Mouse (Mus musculus): ENCODE data around the gene Plppr2.

Gene Plppr2

DNA sequence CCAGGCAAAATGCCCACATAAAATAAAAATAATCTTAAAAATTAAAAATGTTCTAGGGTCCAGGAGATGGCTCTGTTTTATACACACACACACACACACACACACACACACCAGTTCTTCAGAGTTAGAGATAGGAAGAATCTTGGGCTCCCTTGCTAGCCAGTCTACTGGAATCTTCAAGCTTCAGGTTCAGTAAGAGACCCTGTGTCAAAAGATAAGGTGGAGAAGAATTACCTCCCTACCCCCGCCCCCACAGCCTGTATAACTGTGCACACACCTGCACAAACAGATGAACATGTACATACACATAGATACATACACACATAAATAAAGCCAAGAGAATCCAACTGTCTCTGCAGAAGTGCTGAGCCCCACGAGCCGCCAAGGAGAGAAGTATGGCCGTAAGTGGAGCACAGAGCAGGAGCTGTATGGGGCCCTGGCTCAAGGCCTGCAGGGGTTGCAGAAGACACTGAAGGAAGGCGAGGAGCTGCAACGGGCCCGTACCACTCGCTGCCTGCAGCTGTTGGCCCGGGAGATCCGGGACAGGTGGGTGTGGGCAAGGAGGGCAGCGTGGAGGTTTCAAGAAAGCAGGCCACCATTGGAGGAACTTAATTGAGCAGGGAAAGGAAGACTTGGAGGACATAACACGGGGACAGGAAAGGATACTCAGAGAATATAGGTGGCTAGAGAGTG lies 4.2 kb upstream of the Plppr2 start:
- no peak for DNase-seq (ENCODE audit: low read depth)

DNA sequence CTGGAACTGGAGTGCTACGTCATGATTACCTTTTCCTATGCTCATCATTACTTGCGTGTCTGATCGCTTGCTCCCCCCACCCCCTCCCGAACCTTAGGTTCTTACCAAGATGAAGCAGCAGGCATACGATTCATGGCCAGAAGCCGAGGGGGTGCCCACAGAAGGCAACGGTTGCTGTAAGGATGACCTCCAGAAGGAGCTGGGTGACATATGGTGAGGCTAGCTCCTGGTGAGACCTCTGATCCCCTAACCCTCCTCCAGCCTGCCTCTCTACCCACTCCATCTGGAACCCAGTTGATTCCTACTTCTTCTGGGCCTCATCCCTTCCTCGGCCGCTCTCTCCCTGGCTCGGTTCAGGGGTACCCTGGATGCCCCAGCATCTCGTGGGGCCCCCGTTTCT lies 2.8 kb upstream of the Plppr2 start:
- DNase-seq (ENCODE audit: low read depth): no peak

DNA sequence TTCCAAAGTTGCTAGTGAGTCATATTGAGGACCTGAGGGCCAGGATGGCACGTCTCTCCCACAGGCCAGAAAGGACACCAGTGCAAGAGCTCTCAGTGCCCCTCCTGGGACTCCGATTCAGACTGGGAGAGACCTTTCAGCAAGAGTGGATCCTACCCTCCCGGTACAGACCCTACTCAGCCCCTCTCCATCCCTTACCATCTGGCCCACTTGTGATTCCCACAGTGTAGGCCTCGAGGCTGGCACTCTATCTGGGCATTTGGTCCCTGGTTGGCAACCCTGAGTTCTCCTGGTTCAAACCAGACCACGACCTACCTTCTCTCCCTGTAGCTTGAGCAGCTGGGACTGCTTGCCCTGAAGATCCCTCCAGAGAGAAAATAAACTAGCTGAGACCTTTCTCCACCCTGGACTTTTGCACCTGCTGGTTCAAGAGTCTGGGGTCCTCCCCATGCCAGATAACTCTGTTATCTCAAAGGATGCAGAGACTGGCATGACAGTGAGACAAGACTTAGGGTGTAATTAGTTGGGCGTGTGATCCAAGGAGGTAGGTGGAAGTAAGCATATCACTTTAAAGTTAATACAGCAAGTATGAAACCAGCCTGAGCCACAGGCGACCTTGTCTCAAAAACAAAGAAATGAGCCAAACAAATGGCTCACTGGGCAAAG lies 1.2 kb upstream of the Plppr2 start:
- no peak for DNase-seq (ENCODE audit: low read depth)

DNA sequence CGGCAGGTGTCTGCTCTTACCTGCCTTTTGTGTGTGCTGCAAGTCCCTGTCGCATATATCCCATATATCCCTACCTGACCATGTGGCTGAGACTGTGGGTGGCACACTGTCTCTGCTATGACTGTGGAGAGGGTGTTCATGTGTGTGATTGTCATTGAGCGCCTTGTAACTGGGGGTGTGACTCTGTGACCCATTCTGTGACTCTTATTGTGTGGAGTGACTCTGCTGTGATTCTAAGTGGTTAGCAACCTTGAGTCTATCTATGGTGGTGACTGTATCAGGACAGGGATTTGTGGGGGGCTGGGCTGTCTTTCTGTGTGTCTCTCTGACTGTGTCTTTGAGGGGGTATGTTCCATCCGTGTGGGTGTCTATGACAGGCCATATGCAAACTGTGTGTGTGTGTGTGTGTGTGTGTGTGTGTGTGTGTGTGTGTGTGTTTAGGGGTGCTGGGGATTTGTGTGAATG lies 910 bp downstream of the Plppr2 start:
- no peak for DNase-seq (ENCODE audit: low read depth)

DNA sequence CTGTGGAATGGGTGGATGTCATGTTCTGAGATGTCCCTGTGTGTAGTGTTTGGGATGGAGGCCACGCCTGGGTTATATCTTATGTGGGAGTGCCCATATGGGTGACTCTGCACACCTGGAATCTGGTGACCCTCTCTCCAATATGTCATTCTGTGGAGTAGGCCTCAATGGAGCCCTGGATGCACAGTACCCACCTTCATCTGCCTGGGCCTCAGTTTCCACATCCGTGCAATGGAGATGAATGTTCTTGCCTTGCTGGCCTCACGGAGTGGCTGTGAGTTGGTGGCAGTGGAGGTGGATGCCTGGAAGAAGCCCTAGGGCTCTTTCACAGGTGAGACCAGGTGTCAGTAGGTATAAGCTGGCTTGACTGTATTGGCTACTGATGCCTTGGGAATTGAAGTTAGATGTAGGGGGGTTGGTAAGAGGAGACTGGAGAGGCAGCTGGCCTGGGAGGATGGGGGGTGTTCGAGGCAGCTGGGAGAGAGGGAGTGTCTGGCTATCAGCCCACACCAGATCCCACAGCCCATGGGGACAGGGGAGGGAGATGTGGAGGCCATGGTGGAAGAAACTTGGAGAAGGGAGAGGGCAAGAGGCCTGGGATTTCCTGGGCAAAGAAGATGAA lies 1.5 kb downstream of the Plppr2 start:
- DNase-seq (ENCODE audit: low read depth): no peak

DNA sequence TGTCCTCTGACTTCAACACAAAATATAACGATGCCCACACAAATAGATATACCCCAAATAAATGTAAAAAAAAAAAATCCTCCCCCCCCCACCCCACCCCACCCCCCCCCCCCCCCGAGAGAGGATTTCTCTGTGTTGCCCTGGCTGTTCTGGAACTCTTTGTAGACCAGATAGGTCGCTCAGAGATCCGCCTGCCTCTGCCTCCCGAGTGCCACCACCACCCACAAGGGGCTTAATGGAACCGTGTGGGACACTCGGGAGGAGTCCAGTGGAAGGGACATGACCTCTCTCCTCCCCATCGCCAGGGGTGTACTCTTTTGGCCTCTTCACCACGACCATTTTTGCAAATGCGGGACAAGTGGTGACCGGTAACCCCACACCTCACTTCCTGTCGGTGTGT lies 6.2 kb downstream of the Plppr2 start:
- DNase-seq (ENCODE audit: low read depth): no peak

DNA sequence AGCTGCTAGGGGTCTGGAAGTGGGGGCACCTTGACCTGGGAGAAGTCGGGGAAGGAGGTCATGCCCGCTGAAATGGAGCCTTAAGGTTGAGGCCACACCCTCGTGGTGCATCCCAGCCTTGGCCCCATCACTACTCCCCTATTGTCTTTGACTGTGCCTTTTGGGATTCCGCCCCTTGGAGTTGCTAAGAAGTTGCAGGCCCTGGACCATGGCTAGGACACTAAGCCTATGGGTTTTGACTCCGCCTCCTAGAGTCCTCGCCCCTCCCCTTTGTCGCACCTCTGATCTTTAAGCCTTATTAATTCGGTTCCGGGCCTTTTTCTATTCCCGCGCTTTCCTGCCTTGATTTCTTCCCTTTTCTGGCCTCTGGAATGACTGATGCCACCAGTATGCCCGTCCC lies 6.8 kb downstream of the Plppr2 start:
- no peak for DNase-seq (ENCODE audit: low read depth)

DNA sequence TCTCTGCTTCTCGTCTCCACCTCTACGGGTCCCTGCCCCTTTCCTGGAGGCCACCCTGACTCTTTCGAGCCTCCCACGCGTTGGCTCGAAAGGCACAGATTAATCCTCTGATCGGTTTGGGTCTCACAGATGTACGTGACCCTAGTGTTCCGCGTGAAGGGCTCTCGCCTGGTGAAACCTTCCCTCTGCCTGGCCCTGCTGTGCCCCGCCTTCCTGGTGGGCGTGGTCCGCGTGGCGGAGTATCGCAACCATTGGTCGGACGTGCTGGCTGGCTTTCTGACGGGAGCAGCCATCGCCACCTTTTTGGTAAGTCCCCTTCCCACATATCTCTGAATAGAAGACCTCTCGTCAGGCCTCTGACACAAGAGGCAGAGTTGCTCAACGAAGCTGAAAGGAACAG lies 7.4 kb downstream of the Plppr2 start:
- DNase-seq (ENCODE audit: low read depth): no peak

DNA sequence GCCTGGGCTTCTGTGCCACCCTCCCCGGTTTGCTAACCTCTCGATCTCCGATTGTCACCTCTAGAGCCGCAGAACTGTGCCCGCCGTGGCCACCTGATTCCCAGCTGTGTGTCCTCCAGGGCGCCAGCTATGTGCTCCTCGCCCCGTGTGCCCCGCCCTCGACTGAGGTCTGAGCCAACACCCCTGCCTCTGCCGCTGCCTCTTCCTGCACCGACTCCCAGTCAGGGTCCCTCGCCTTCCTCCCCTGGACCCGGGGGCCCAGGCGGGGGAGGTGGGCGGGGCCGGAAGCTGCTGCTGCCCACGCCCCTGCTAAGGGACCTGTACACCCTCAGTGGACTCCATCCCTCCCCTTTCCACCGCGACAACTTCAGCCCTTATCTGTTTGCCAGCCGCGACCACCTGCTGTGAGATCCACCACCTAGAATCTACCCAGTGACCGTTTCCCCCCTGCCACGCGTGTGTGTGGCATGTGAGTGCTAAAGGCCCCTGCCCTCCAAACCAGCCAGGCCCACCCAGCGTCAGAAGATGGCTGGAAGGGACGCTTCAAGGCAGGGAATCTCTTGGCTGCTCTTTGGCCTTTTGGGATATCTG lies 10.8 kb downstream of the Plppr2 start:
- DNase-seq (ENCODE audit: low read depth): no peak

DNA sequence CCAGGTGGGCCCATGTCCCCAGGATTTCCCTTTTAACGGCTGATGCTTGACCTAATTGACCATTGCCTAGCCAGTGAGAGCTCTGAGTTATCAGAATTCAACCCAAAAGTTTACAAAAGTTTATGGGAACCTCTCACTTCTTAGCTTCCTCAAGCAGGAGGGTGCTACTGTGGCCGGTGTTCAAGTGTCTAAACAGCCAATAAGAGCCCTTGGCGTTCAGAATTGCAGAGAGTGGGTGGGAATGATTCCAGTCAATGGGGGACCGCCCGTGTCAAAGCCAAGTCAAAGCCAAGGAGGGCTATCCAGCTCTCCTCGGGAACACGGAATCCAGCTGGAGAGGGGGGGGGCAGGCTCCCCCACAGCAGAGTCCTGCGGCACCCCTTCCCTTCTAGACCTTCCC lies 11.3 kb downstream of the Plppr2 start:
- no peak for DNase-seq (ENCODE audit: low read depth)

DNA sequence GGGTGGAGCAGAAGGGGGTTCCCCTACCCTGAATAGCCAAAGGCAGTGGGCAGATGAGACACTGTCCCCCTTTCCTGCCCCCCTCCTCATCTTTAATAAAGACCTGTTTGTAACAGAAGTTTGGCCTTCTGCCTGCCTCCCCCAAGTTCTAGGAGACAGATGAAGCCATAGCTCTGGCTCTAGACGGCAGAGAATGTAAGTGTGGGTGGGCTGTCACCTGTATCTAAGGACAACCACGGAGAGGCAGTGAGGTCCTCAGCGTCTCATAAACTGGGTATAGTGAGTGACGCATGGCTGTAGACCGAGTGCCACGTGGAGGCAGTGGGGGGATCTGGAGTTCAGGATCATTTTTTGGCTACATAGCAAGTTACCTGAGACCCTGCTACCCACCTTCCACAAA lies 12.0 kb downstream of the Plppr2 start:
- DNase-seq (ENCODE audit: low read depth): no peak

DNA sequence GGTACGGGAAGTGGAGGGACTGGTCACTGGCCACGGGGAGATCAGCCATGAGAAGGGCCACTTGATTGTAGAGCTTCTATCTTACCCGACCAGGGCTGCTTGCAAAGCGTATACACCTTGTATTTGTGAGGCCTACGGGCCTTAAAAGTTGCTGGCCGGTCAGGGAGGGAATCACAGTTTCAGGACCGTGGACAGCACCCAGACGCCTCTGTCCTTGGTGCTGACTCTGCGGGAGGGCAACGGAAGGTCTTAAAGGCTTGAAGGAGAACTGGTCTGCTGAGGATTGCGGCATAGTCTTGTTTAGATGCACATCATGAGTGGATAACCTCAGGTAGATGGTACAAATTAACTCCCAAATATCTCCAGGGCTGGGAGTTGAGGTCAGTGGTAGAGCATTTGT lies 13.5 kb downstream of the Plppr2 start:
- DNase-seq (ENCODE audit: low read depth): no peak

DNA sequence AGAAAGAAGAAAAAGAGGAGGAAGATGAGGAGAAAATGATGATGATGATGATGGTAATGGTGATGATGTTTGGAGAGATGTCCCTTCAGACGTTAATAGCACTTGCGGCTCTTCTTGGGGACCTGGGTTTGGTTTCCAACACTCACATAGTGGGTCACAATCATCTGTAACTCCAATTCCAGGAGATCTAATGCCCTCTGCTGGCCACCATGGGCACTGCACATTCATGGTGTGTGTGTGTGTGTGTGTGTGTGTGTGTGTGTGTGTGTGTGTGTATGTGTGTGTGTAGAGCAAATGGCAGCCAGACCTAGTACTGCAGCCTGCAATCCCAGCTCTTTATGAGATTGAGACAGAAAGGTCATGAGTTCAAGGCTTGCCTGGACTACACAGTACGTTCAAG lies 15.1 kb downstream of the Plppr2 start:
- DNase-seq (ENCODE audit: low read depth): no peak

DNA sequence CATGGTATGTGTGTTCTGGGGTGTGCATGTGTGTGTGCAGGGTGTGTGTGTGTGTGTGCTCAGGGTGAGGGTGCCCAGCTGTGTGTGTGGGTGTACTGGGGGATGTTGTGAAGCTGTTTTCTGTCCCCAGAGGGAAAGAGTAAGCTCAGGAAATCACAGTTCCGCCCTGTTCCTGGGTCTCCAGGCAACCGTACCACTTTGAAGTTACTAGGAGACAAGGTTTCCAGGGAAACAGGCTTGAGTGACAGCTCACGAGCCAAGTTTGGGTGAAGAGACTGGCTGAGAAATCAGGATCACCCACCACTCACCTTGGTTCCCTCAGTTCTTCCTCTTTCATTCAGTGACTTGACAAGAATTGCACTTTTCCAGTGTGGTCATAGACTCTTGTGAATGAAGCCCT lies 16.8 kb downstream of the Plppr2 start:
- DNase-seq (ENCODE audit: low read depth): no peak

DNA sequence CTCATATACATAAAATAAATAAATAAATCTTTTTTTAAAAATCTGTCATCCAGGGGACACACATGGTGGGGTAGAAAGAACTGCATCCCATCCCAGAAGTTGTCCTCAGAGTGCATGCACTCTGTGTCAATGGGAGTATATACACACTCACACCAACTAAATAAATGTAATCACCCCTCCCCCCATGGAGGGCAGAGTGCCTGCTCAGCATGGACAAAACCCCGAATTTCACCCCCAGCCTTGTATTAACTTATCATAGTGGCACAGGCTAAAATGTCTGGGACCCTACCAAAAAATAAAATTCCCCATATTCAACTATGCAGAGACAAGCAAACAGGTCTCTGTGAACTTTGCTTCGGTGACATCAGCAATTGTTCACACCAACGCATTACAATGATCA lies 17.8 kb downstream of the Plppr2 start:
- DNase-seq (ENCODE audit: low read depth): no peak

DNA sequence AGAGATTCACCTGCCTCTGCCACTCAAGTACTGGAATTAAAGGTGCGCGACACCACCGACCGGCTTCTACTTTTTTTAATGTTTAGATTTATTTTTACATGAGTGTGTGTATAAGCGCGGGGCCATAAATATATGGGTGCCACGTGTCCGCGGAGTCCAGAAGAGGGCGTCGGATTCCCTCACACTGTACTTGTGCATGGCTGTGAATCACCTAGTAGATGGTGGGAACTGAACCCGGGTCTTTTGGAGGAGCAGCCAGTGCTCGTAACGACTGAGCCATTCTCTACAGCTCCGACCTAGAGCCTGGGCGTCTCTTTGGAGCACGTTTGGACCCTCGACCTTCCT lies 18.4 kb downstream of the Plppr2 start:
- DNase-seq (ENCODE audit: low read depth): no peak

DNA sequence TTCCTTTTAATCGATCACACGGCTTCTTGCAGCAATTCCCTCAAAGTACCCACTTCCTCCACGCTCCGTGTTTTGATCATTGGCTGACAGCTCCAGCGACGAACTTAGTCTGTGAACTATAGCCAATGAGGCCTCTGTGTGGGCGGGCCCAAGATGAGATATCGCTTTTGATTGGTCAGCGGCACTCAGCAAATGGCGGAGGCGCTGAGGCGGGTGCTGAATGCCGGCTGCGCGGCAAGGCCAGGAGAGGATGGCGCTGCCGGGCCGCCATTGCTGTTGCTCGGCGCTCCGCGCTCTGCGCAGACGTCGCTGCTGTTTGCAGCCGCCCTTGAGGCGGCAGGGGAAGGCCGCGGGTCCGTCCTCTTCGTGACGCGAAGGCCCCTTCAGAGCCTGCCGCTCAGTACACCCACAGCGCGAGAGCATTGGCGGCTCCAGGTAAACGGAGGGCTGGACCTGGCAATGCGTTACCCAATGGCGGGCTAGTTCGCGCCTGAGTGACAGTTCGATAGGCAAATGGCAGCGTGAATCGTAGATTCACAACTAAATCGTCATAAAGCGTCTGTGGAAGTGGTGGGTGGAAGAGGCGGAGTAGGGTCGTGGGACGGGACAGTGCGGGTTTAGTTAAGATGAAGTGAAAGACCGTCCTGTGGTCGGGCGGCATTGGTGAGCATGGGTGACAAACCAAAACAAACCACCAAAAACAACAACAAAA lies 18.9 kb downstream of the Plppr2 start, which contains the start of gene Swsap1:
Gene Swsap1 (plus strand): TSS at position 186 of the 712 bp plus-strand sequence.
- DNase-seq (ENCODE audit: low read depth): peak; percentile 98

DNA sequence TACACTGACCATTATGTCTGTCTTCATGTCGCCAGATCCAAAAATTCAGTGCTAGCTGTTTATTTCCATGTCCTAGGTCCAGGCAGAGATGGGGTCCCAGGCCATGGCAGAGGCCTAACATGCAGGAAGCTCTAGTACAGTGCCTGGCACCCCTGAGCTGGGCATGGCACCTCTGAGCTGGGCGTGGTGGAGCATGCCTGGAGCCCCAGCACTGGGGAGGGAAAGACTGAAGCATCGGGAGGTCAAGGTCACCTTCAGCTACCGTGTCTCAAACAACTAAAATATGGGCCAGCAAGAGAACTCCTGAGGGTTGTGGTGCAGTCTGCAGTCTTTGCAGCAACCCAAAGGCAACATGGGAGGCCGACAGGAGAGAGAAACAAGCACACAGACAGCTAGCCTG lies 21.5 kb downstream of the Plppr2 start:
- no peak for DNase-seq (ENCODE audit: low read depth)

DNA sequence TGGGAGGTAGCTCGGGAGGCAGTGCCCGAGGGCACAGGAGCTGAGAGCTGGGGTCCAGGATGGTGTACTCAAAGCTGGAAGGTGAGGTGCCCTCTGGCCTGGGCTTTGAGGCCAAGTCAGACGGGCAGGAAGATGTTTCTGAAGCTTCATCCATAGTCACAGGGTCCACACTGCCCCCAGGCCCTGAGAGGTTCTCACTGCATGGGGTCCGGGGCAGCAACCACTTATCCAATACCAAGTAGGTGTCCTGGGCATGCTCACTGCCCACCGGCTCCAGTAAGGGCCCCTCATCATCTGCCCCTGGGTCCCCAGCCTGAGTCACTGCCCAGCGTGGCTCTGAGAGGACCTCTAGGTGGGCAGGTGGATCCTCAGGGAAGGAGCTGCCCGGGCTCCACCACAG lies 22.4 kb downstream of the Plppr2 start:
- no peak for DNase-seq (ENCODE audit: low read depth)

DNA sequence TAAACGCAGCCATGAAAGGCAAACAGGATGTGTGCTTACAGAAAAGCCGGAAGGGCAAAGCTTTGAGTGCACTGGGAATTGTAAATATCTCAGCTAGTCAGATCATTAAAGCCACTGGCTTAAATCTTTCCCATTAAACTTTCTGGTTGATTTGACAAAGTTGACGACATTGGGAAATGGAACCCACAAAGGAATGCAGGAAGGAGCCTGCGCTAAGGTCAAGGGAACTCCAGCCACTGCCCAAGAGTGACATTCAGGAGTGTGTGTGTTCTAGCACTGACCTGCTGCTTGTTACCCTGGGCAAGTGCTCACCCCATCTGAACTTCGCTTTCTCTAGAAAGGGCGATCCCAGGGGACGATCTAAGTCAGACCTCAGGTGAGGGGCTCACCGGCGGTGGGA lies 23.3 kb downstream of the Plppr2 start:
- no peak for DNase-seq (ENCODE audit: low read depth)

DNA sequence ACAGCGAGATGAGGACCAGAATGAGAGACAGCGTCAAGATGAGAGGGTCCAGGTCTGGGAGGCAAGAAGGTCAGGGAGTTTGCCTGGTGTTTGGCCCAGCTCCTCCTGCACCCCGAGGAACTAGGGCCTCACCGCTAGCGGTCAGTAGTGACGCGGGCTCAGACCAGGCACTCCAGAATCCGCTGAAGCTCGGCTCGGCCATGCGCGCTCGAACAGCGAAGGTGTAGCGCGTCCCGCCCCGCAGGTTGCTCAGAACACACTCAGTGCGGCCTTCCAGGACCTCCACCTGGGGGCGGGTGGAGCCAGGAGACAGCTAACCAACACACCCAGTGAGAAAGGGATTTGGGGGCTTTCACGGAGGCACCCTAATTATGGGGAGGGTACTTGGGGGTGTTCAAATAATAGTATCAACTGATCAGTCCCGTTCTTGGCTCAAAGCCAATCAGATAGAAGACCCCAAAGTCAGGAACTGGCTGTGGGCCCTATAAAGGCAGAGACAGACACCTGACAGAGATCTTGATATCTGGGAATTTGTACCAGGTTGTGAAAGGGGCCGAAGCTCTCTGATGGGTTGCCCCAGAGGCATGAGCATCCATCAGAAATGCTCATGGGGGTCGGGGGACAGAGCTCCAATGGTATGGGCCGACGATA lies 23.9 kb downstream of the Plppr2 start:
- DNase-seq (ENCODE audit: low read depth): no peak

DNA sequence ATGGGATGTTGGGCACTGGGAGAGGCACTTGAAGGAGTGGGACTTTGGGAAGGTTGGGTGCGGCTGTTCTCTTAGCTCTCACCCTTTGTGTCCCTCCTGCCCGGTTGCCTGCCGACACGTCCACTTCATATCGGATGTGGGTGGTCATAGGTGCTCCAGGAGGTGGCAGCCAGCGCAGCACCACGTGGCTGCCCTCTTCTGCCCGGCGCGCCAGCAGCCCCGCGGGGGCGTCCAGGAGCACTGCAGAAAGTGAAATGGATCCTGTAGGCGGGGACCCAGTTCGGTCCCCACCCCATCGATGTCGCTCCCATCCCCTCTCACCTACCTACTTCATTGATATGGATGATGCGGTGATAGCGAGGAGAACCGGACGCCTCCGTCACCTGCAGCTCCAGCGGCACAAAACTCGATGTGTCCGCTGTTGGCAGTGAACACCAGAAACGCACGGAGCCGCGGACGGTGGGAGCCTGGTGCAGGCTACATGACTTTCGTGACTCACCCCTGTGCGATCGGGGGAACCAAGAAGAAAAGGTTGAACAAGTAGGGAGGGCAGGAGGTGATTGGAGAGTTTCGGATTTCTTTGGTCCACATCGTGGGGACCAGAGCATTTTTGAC lies 24.6 kb downstream of the Plppr2 start:
- DNase-seq (ENCODE audit: low read depth): no peak
